Mouse (Mus musculus): ENCODE data around the gene Carf. TPM values are rescaled to one million over a fixed set of nuclear protein-coding genes. Genes with fewer than 3 reads are reported as not detected.
A peak's percentile ranks its signal among the peaks of the same experiment; 100 is the strongest.
"Not testable (repeated sequence)": the region's sequence is repeated elsewhere in the genome, so short reads cannot be mapped to it uniquely, and the experiment has no call there.

Carf gene
- 7.1 and 7.6 TPM in 2 replicates for polyA plus RNA-seq (2016; fragmentation: Nextera tagmentation; extraction: Ambion mirVana)

DNA sequence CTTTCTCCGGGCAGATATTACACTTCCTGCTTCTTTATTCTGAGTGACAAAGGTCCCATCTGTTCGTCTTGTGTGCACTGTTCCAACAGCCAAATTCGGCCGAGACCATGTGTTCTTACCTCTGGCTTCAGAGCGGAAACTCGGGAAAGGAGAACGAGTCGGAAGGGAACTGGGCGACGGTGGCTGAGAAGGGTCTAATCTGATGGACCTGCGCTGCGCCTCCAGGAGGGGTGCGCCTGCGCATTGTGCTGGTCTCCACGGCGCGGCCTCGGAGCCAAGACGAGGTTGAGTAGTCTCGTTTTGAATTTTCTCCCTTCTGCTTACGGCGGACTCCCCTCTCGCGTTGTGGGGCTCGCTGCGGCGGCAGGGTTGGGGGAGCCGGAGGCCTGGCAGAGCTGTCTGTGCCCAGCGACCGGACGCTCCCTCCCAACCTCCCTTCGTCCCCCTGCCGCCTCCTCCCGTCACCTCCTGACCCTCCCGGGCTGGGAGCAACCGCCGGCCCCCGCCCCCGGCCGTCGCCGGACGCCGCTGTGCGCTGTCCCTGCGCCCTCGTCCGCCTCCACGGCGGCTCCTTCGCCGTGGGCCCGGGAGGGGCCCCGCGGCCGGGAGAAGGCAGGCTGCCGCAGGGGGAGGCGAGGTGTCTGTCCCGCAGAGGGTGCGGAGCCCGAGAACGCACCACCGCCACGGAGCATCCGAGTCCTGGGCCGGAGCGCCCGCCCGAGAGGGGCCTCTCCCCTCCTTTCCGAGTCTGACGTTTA is at the start of gene Carf, which contains the start of gene Wdr12:
Carf (plus strand) TSS at position 224 of the 758 bp plus-strand sequence.
Wdr12 (minus strand) TSS at position 622 of the 758 bp plus-strand sequence.
- WGBS: under 1% methylated on average over 63 of the region's 71 CpGs
- Histone ChIP-seq H3K4me3 (peak within 1 kb of the TSS; percentile 94), H3K9ac (replicated peaks) (peak within 1 kb of the TSS; percentile 93), H3K27me3 (no peaks in the 10 kb centered on the region), H3K4me2 (replicated peaks) (peak within 1 kb of the TSS; percentile 86), H3K36me3 (peaks cover 8% of the 10 kb centered on the region; the same call in 1 of the 2 replicates), H3K4me1 (peaks cover 7% of the 10 kb centered on the region), H3K9me3 (no peaks in the 10 kb centered on the region), H3K27ac (replicated peaks) (peak within 1 kb of the TSS; percentile 98)
- ATAC-seq (ENCODE audit: low FRiP score, low read depth): peak; percentile 97

DNA sequence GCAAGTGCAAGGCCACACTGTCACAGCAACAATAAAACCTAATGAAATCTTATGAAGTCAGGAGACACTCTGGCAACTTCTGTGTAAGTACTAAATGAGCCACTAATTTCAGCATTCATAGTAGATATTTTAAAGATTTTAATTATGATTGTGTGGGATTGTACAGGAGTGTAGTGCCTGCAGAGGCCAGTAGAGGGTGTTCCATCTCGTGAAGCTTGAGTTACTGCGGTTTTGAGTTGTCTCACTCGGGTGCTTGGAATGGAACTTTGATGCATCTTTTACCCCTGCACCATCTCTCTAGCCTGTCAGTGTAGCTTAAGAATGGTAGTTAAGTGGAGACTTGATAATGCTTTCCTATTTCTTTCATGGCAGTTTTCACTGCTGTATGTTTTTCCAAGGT is 43.4 kb upstream of the Carf start:
- Histone ChIP-seq H3K4me2 (replicated peaks) (no peak overlapping the region), H3K27me3 (no peaks in the 10 kb centered on the region), H3K9me3 (no peaks in the 10 kb centered on the region), H3K9ac (replicated peaks) (no peak overlapping the region), H3K4me3 (no peak overlapping the region), H3K4me1 (no peaks in the 10 kb centered on the region), H3K36me3 (no peaks in the 10 kb centered on the region), H3K27ac (replicated peaks) (no peak overlapping the region)
- WGBS: 43% methylated on average over 3 of the region's 3 CpGs
- ATAC-seq (ENCODE audit: low FRiP score, low read depth): no peak

DNA sequence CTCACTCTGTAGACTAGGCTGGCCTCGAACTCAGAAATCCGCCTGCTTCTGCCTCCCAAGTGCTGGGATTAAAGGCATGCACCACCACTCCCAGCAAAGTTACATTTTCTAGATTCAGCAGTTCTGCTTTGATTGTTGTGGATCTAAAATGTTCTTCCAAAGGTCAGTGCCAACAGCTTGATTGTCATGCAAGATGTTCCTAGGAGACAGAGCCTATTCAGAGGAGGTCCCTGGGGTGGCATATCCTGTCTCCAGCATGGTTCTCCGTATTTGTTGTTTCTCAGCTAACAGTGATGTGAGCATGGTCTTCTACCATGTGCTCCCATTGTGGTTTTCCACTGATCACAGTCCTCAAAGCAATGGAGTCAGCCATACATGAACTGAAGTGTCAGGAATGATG is 41.7 kb upstream of the Carf start:
- no peaks in the 10 kb centered on the region for H3K4me1 ChIP-seq
- no peaks in the 10 kb centered on the region for H3K27me3 ChIP-seq
- WGBS: 80% methylated on average over 3 of the region's 3 CpGs
- no peak for ATAC-seq (ENCODE audit: low FRiP score, low read depth)
- H3K27ac ChIP-seq (replicated peaks): no peak overlapping the region
- no peak overlapping the region for H3K9ac ChIP-seq (replicated peaks)
- H3K4me3 ChIP-seq: no peak overlapping the region
- no peaks in the 10 kb centered on the region for H3K9me3 ChIP-seq
- H3K4me2 ChIP-seq (replicated peaks): no peak overlapping the region
- no peaks in the 10 kb centered on the region for H3K36me3 ChIP-seq

DNA sequence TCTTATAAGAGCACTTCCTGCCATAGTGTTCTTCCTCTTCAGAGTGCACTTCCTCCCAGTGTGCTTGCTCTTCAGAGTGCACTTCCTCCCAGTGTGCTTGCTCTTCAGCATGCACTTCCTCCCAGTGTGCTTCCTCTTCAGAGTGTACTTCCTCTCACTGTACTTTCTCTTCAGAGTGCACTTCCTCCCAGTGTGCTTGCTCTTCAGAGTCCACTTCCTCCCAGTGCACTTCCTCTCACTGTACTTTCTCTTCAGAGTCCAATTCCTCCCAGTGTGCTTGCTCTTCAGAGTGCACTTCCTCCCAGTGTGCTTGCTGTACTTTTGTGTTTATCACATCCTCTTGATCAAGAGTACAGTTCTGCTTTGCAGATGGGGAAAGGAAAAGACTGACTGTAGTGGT is 27.3 kb upstream of the Carf start:
- H3K36me3 ChIP-seq; H3K4me3 ChIP-seq; ATAC-seq (ENCODE audit: low FRiP score, low read depth); H3K4me1 ChIP-seq; H3K4me2 ChIP-seq (replicated peaks); H3K27ac ChIP-seq (replicated peaks); H3K9ac ChIP-seq (replicated peaks); H3K27me3 ChIP-seq; H3K9me3 ChIP-seq: not testable (repeated sequence)

DNA sequence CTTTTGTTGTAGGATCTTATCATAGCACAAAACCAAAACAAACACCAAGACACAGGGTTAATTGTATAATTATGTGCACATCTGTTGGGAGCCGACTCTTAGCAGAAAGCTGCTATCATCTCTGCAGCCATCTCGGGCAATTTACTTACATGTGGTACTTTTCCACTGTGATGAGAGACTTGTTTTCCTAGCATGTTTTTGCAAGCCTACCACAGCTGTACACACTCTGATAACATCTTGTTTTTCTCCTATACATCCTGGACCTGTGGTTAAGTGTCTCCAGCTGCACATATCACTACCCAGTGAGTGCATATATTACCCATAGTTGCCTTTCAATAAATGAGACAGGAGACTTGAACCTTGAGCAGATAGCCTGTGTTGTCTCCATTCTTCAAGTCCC is 23.1 kb upstream of the Carf start:
- Histone ChIP-seq H3K9me3 (no peaks in the 10 kb centered on the region), H3K4me2 (replicated peaks) (no peak overlapping the region), H3K4me3 (no peak overlapping the region), H3K27me3 (no peaks in the 10 kb centered on the region), H3K27ac (replicated peaks) (no peak overlapping the region), H3K9ac (replicated peaks) (no peak overlapping the region), H3K36me3 (peaks cover 32% of the 10 kb centered on the region), H3K4me1 (no peaks in the 10 kb centered on the region)
- 91% methylated on average over 2 of the region's 2 CpGs for WGBS
- no peak for ATAC-seq (ENCODE audit: low FRiP score, low read depth)

DNA sequence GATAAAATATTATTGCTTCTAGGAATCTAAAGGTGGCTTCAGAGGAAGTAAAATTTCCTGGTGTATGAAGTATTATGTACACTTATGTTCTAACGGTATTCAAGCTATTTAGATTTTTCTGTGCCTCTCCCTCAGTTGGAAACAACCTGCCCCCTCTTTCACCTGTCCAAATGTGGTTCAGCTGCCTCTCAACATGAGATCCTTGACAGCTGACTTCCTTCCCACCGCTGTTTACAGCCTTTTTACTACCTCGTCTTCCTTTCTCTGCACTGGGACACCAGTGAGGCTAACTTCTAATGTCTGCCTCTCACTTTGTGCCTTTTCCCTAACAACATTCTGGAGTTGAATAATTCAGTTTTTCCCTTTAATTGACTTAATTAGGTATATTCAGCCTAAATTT is 22.5 kb upstream of the Carf start:
- Histone ChIP-seq H3K9me3 (no peaks in the 10 kb centered on the region), H3K4me3 (no peak overlapping the region), H3K9ac (replicated peaks) (no peak overlapping the region), H3K27me3 (no peaks in the 10 kb centered on the region), H3K27ac (replicated peaks) (no peak overlapping the region), H3K4me1 (no peaks in the 10 kb centered on the region), H3K36me3 (peaks cover 36% of the 10 kb centered on the region), H3K4me2 (replicated peaks) (no peak overlapping the region)
- ATAC-seq (ENCODE audit: low FRiP score, low read depth): no peak
- 87% methylated on average over 3 of the region's 3 CpGs for WGBS

DNA sequence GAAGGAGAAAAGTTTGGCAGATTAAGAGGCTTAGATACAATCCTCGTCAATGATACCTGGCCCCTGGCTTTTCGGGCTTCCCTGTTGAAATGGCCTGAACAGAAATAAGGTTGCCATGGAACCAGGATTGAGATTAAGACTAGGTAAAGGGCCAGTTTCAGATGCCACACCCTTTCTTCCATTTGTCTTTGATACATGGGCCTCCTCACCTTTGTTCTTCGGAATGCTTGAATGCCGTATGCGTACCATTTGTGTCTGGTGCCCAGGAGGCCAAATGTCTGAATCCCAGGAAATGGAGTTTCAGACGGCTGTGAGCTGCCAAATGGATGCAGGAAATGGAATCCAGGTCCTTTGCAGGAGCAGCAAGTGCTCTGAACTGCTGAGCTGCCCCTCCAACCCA is 21.6 kb upstream of the Carf start:
- Histone ChIP-seq H3K4me3 (no peak overlapping the region), H3K4me2 (replicated peaks) (no peak overlapping the region), H3K36me3 (peaks cover 41% of the 10 kb centered on the region), H3K9me3 (no peaks in the 10 kb centered on the region), H3K27me3 (no peaks in the 10 kb centered on the region), H3K9ac (replicated peaks) (no peak overlapping the region), H3K4me1 (no peaks in the 10 kb centered on the region), H3K27ac (replicated peaks) (no peak overlapping the region)
- ATAC-seq (ENCODE audit: low FRiP score, low read depth): no peak
- WGBS: 91% methylated on average over 6 of the region's 6 CpGs

DNA sequence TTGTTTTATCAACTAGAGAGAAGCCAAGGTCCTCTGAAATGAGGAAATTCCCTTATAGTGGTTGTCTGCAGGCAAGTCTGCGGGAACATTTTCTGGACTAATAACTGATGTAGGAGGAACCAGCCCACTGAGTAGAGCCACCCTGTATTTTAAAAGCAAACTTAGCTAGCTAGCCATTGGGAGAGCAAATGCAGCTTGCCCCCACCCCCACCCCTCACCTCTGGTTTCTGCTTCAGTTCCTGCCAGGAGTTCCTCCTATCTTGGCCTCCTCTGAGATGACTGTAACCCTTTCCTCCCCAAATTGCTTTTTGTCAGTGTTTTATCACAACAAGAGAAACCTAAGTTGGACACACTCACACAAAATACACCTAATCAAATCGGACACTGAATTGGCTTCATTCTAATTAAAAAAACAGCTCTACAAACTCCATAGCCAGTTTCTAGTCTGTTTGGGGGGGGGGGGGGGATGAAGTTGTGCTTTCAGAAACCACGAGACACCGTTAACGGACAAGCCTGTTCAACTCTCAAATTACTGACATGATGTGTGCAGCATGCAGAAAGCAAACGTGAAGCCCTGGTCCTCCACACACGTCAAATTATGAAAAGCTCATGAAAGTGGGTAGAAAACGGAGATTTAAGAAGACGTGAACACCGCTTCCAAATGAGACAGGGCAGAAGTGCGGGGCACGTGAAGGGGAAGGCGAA is 1.3 kb upstream of the Carf start:
- peak overlapping the region; percentile 94 for H3K4me3 ChIP-seq
- peak overlapping the region; percentile 86 for H3K4me2 ChIP-seq (replicated peaks)
- H3K9ac ChIP-seq (replicated peaks): peak overlapping the region; percentile 93
- no peak for ATAC-seq (ENCODE audit: low FRiP score, low read depth)
- WGBS: 10% methylated on average over 13 of the region's 13 CpGs
- H3K27me3 ChIP-seq: no peaks in the 10 kb centered on the region
- no peak overlapping the region for H3K27ac ChIP-seq (replicated peaks)
- H3K9me3 ChIP-seq: no peaks in the 10 kb centered on the region
- H3K36me3 ChIP-seq: peaks cover 12% of the 10 kb centered on the region; the same call in 1 of the 2 replicates
- peaks cover 7% of the 10 kb centered on the region for H3K4me1 ChIP-seq

DNA sequence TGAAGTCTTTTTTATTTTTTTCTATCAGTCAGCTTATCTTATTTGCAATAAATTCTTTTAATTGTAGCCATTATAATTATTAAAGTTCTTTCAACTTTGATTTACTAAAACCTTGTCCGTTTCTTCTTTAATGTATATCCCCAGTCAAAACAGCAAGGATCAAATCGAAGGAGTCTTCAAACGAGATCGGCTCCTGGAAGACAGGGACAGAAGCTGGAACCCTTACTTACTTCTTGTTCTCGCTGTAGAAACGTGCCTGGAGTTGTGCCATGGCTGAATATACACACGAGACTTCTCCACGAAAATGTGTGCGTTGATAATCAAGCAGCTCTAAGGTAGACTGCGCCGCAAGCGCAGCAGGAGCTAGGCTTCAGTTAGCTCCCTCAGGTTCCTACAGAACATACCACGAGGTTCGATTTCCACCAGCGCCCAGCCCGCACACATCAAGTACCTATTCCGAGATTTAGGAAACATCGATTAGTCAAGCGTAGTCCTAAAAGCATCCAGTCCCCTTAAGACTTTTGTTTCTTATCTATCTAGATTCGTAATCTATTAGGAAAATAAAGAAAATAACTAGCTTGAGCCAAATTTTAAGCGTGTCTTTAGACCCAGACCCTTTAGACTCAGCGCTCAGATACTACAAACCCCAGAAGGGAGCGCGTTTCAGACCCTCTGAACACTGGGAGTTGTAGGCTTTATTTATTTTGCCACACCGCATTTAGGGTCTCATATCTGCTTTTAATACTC is 597 bp upstream of the Carf start:
- H3K27me3 ChIP-seq: no peaks in the 10 kb centered on the region
- ATAC-seq (ENCODE audit: low FRiP score, low read depth): peak; percentile 89
- H3K27ac ChIP-seq (replicated peaks): peak overlapping the region; percentile 98
- under 1% methylated on average over 25 of the region's 25 CpGs for WGBS
- H3K36me3 ChIP-seq: peaks cover 8% of the 10 kb centered on the region; the same call in 1 of the 2 replicates
- H3K9ac ChIP-seq (replicated peaks): peak overlapping the region; percentile 93
- peak overlapping the region; percentile 86 for H3K4me2 ChIP-seq (replicated peaks)
- H3K4me3 ChIP-seq: peak overlapping the region; percentile 94
- peaks cover 7% of the 10 kb centered on the region for H3K4me1 ChIP-seq
- H3K9me3 ChIP-seq: no peaks in the 10 kb centered on the region

DNA sequence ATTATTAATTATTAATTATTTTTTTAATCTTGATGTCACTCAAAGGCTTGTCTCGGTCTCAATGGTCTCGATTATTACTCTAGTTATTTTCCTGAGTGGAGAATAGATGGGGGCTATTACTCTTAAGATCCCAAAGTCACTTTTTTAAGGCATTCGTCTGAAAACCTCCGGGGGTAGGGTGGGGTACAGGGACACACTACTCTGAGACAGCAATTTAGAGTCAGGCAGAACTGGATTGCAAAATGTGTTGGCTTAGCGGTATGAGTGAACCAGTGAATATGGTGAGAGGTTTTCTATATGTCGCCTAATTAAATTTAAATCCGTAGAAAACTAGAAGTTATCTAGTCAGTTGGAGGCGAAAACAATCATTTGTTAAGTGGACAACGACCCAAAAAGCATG is 792 bp downstream of the Carf start:
- H3K27ac ChIP-seq (replicated peaks): peak overlapping the region; percentile 98
- H3K36me3 ChIP-seq: peaks cover 5% of the 10 kb centered on the region; the same call in 1 of the 2 replicates
- peak overlapping the region; percentile 86 for H3K4me2 ChIP-seq (replicated peaks)
- H3K9ac ChIP-seq (replicated peaks): peak overlapping the region; percentile 93
- H3K9me3 ChIP-seq: no peaks in the 10 kb centered on the region
- ATAC-seq (ENCODE audit: low FRiP score, low read depth): no peak
- peaks cover 7% of the 10 kb centered on the region for H3K4me1 ChIP-seq
- H3K4me3 ChIP-seq: peak overlapping the region; percentile 94
- no peaks in the 10 kb centered on the region for H3K27me3 ChIP-seq
- WGBS: 16% methylated on average over 9 of the region's 9 CpGs

DNA sequence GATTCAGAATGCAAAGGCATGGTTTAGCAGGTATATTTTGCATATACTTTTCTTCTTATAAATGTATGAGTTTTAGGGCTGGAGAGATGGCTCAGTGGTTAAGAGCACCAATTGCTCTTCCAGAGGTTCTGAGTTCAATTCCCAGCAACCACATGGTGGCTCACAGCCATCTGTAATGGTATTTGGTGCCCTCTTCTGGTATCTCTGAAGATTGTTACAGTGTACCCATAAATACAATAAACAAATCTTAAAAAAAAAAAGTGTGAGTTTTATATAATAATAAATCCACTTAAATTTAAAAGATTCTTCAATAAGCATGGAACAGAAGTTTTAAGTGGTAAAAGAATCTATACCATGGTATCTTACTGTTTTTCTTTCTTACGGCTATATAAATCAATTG is 6.5 kb downstream of the Carf start:
- Histone ChIP-seq H3K9ac (replicated peaks) (no peak overlapping the region), H3K4me2 (replicated peaks) (no peak overlapping the region), H3K36me3 (peaks cover 11% of the 10 kb centered on the region), H3K27me3 (no peaks in the 10 kb centered on the region), H3K4me1 (no peaks in the 10 kb centered on the region), H3K4me3 (no peak overlapping the region), H3K9me3 (no peaks in the 10 kb centered on the region), H3K27ac (replicated peaks) (no peak overlapping the region)
- 100% methylated on average over 1 of the region's 1 CpGs for WGBS
- no peak for ATAC-seq (ENCODE audit: low FRiP score, low read depth)
